Mouse (Mus musculus): ENCODE measurements around the gene Ccdc169. TPM values are rescaled to one million over a fixed set of nuclear protein-coding genes. Genes with fewer than 3 reads are reported as not detected.

Gene Ccdc169
- polyA plus RNA-seq, 1 experiment from 2014 or later = not detected

- no peak overlapping the region for H3K4me2 ChIP-seq (ENCODE audit: low read depth, low read length)
Measured at GRCm38 (mm10) chr3:55157413-55157812, 20.3 kb downstream of the Ccdc169 start.

GRCm38 (mm10) chr3:55161144-55161543 lies 24.0 kb downstream of the Ccdc169 start:
- no peak overlapping the region for H3K4me3 ChIP-seq (ENCODE audit: low read length)
- no peak overlapping the region for H3K4me2 ChIP-seq (ENCODE audit: low read depth, low read length)
- no peak for ATAC-seq (replicated peaks; ENCODE audit: extremely low read depth, insufficient read depth, low FRiP score)
- H3K9ac ChIP-seq (ENCODE audit: low read length) = no peak overlapping the region
- no peaks in the 10 kb centered on the region for H3K36me3 ChIP-seq (ENCODE audit: control insufficient read depth, insufficient read depth)
- WGBS = 78% methylated on average over 7 of the region's 7 CpGs
- no peaks in the 10 kb centered on the region for H3K9me3 ChIP-seq (replicated peaks; ENCODE audit: control insufficient read depth, low read length)
- no peaks in the 10 kb centered on the region for H3K27me3 ChIP-seq (ENCODE audit: control insufficient read depth, insufficient read depth, low read length)
- H3K4me1 ChIP-seq (ENCODE audit: control insufficient read depth, insufficient read depth, low read length) = no peaks in the 10 kb centered on the region
- H3K27ac ChIP-seq (ENCODE audit: low read length) = no peak overlapping the region

More at GRCm38 (mm10) chr3:55157413-55157812, 20.3 kb downstream of the Ccdc169 start:
- ATAC-seq (replicated peaks; ENCODE audit: extremely low read depth, insufficient read depth, low FRiP score) = no peak
- Histone ChIP-seq H3K36me3 (ENCODE audit: control insufficient read depth, insufficient read depth) (no peaks in the 10 kb centered on the region), H3K4me1 (ENCODE audit: control insufficient read depth, insufficient read depth, low read length) (no peaks in the 10 kb centered on the region), H3K4me3 (ENCODE audit: low read length) (no peak overlapping the region), H3K27me3 (ENCODE audit: control insufficient read depth, insufficient read depth, low read length) (no peaks in the 10 kb centered on the region), H3K27ac (ENCODE audit: low read length) (no peak overlapping the region), H3K9ac (ENCODE audit: low read length) (no peak overlapping the region), H3K9me3 (replicated peaks; ENCODE audit: control insufficient read depth, low read length) (no peaks in the 10 kb centered on the region)
- 62% methylated on average over 5 of the region's 5 CpGs for WGBS

- Histone ChIP-seq H3K4me3 (ENCODE audit: low read length) (no peak overlapping the region), H3K27ac (ENCODE audit: low read length) (no peak overlapping the region), H3K4me1 (ENCODE audit: control insufficient read depth, insufficient read depth, low read length) (no peaks in the 10 kb centered on the region), H3K9ac (ENCODE audit: low read length) (no peak overlapping the region), H3K27me3 (ENCODE audit: control insufficient read depth, insufficient read depth, low read length) (no peaks in the 10 kb centered on the region), H3K36me3 (ENCODE audit: control insufficient read depth, insufficient read depth) (no peaks in the 10 kb centered on the region), H3K4me2 (ENCODE audit: low read depth, low read length) (no peak overlapping the region), H3K9me3 (replicated peaks; ENCODE audit: control insufficient read depth, low read length) (no peaks in the 10 kb centered on the region)
- WGBS = 64% methylated on average over 4 of the region's 4 CpGs
- ATAC-seq (replicated peaks; ENCODE audit: extremely low read depth, insufficient read depth, low FRiP score) = no peak
Measured at GRCm38 (mm10) chr3:55163510-55163909, 26.4 kb downstream of the Ccdc169 start.

GRCm38 (mm10) chr3:55172478-55172877 lies 35.3 kb downstream of the Ccdc169 start:
- Histone ChIP-seq H3K36me3 (ENCODE audit: control insufficient read depth, insufficient read depth) (no peaks in the 10 kb centered on the region), H3K4me1 (ENCODE audit: control insufficient read depth, insufficient read depth, low read length) (peaks cover 2% of the 10 kb centered on the region; the same call in 1 of the 2 replicates), H3K4me3 (ENCODE audit: low read length) (no peak overlapping the region), H3K27me3 (ENCODE audit: control insufficient read depth, insufficient read depth, low read length) (no peaks in the 10 kb centered on the region), H3K9ac (ENCODE audit: low read length) (no peak overlapping the region), H3K9me3 (replicated peaks; ENCODE audit: control insufficient read depth, low read length) (no peaks in the 10 kb centered on the region), H3K27ac (ENCODE audit: low read length) (no peak overlapping the region), H3K4me2 (ENCODE audit: low read depth, low read length) (no peak overlapping the region)
- no peak for ATAC-seq (replicated peaks; ENCODE audit: extremely low read depth, insufficient read depth, low FRiP score)
- WGBS = 48% methylated on average over 3 of the region's 3 CpGs

GRCm38 (mm10) chr3:55177271-55177670 lies 40.1 kb downstream of the Ccdc169 start:
- 25% methylated on average over 6 of the region's 6 CpGs for WGBS
- Histone ChIP-seq H3K4me3 (ENCODE audit: low read length) (no peak overlapping the region), H3K9ac (ENCODE audit: low read length) (no peak overlapping the region), H3K9me3 (replicated peaks; ENCODE audit: control insufficient read depth, low read length) (no peaks in the 10 kb centered on the region), H3K27ac (ENCODE audit: low read length) (no peak overlapping the region), H3K4me2 (ENCODE audit: low read depth, low read length) (no peak overlapping the region), H3K4me1 (ENCODE audit: control insufficient read depth, insufficient read depth, low read length) (peaks cover 2% of the 10 kb centered on the region; the same call in 1 of the 2 replicates), H3K36me3 (ENCODE audit: control insufficient read depth, insufficient read depth) (no peaks in the 10 kb centered on the region), H3K27me3 (ENCODE audit: control insufficient read depth, insufficient read depth, low read length) (no peaks in the 10 kb centered on the region)
- no peak for ATAC-seq (replicated peaks; ENCODE audit: extremely low read depth, insufficient read depth, low FRiP score)

- H3K9ac ChIP-seq (ENCODE audit: low read length) = no peak within 1 kb of the TSS
- no peak within 1 kb of the TSS for H3K4me2 ChIP-seq (ENCODE audit: low read depth, low read length)
- H3K36me3 ChIP-seq (ENCODE audit: control insufficient read depth, insufficient read depth) = no peaks in the 10 kb centered on the region
- no peak for ATAC-seq (replicated peaks; ENCODE audit: extremely low read depth, insufficient read depth, low FRiP score)
- WGBS = 93% methylated on average over 22 of the region's 22 CpGs
- 0 out of 2 replicates have a peak, but pooled peaks cover 2% of the 10 kb centered on the region for H3K4me1 ChIP-seq (ENCODE audit: control insufficient read depth, insufficient read depth, low read length)
- no peaks in the 10 kb centered on the region for H3K9me3 ChIP-seq (replicated peaks; ENCODE audit: control insufficient read depth, low read length)
- H3K4me3 ChIP-seq (ENCODE audit: low read length) = no peak within 1 kb of the TSS
- H3K27ac ChIP-seq (ENCODE audit: low read length) = no peak within 1 kb of the TSS
- no peaks in the 10 kb centered on the region for H3K27me3 ChIP-seq (ENCODE audit: control insufficient read depth, insufficient read depth, low read length)
Measured at GRCm38 (mm10) chr3:55181766-55182165, 44.6 kb downstream of the Ccdc169 start, which contains the start of gene Sohlh2. Gene Sohlh2 (plus strand): TSS chr3:55182028.

- Histone ChIP-seq H3K4me2 (ENCODE audit: low read depth, low read length) (no peak overlapping the region), H3K4me1 (ENCODE audit: control insufficient read depth, insufficient read depth, low read length) (no peaks in the 10 kb centered on the region), H3K4me3 (ENCODE audit: low read length) (no peak overlapping the region), H3K27ac (ENCODE audit: low read length) (no peak overlapping the region), H3K9ac (ENCODE audit: low read length) (no peak overlapping the region), H3K27me3 (ENCODE audit: control insufficient read depth, insufficient read depth, low read length) (no peaks in the 10 kb centered on the region), H3K9me3 (replicated peaks; ENCODE audit: control insufficient read depth, low read length) (no peaks in the 10 kb centered on the region), H3K36me3 (ENCODE audit: control insufficient read depth, insufficient read depth) (no peaks in the 10 kb centered on the region)
- WGBS = 86% methylated on average over 4 of the region's 4 CpGs
- ATAC-seq (replicated peaks; ENCODE audit: extremely low read depth, insufficient read depth, low FRiP score) = no peak
Measured at GRCm38 (mm10) chr3:55191668-55192067, 54.5 kb downstream of the Ccdc169 start.

GRCm38 (mm10) chr3:55193351-55193750 lies 56.2 kb downstream of the Ccdc169 start:
- Histone ChIP-seq H3K36me3 (ENCODE audit: control insufficient read depth, insufficient read depth) (no peaks in the 10 kb centered on the region), H3K27me3 (ENCODE audit: control insufficient read depth, insufficient read depth, low read length) (no peaks in the 10 kb centered on the region), H3K27ac (ENCODE audit: low read length) (no peak overlapping the region), H3K9ac (ENCODE audit: low read length) (no peak overlapping the region), H3K4me2 (ENCODE audit: low read depth, low read length) (no peak overlapping the region), H3K9me3 (replicated peaks; ENCODE audit: control insufficient read depth, low read length) (no peaks in the 10 kb centered on the region), H3K4me1 (ENCODE audit: control insufficient read depth, insufficient read depth, low read length) (no peaks in the 10 kb centered on the region), H3K4me3 (ENCODE audit: low read length) (no peak overlapping the region)
- no peak for ATAC-seq (replicated peaks; ENCODE audit: extremely low read depth, insufficient read depth, low FRiP score)
- WGBS = 38% methylated on average over 2 of the region's 2 CpGs

- H3K9ac ChIP-seq (ENCODE audit: low read length) = no peak overlapping the region
- no peaks in the 10 kb centered on the region for H3K4me1 ChIP-seq (ENCODE audit: control insufficient read depth, insufficient read depth, low read length)
- ATAC-seq (replicated peaks; ENCODE audit: extremely low read depth, insufficient read depth, low FRiP score) = no peak
- H3K27me3 ChIP-seq (ENCODE audit: control insufficient read depth, insufficient read depth, low read length) = no peaks in the 10 kb centered on the region
- H3K9me3 ChIP-seq (replicated peaks; ENCODE audit: control insufficient read depth, low read length) = no peaks in the 10 kb centered on the region
- no peak overlapping the region for H3K4me3 ChIP-seq (ENCODE audit: low read length)
- H3K27ac ChIP-seq (ENCODE audit: low read length) = no peak overlapping the region
- no peak overlapping the region for H3K4me2 ChIP-seq (ENCODE audit: low read depth, low read length)
- 74% methylated on average over 8 of the region's 8 CpGs for WGBS
- H3K36me3 ChIP-seq (ENCODE audit: control insufficient read depth, insufficient read depth) = no peaks in the 10 kb centered on the region
Measured at GRCm38 (mm10) chr3:55194792-55195191, 57.7 kb downstream of the Ccdc169 start.

Measured in heart, embryonic 16.5 days (tissue).